Mouse (Mus musculus): ENCODE results near the gene Gm10188.

DNA sequence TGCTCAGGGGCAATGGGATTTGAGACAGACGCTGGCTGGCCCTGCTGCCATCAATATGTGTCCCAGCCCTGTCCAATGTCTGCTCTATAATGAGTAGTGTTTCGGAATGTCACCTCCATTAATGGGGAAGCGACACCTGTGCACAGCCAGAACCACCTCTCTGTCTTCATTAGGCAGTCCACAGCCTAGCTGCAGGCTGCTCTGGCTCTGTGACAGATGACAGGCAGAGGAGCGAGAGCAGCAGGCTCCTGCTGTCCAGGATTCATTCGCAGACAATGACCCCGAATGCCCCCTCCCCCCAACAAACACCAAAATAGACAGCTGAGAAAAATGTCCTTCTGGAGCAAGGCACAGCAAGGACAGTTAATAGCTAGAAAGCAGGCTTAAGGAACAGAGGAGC lies 16.5 kb downstream of the Gm10188 start:
- TF ChIP-seq MAFK (IDR thresholded peaks at IDR 0.05; ENCODE audit: insufficient replicate concordance, low read length) (no peak), CHD2 (IDR thresholded peaks at IDR 0.05; ENCODE audit: low read length) (no peak), E2F4 (IDR thresholded peaks at IDR 0.05; ENCODE audit: insufficient replicate concordance, low read depth, low read length) (no peak), EP300 (IDR thresholded peaks at IDR 0.05; ENCODE audit: low read length) (no peak), CTCF (conservative IDR thresholded peaks at IDR 0.05 in 1 of 2, IDR thresholded peaks at IDR 0.05 in 1 of 2; ENCODE audit: low read depth in 2 of 2, low read length in 2 of 2) (no peak), MAZ (IDR thresholded peaks at IDR 0.05; ENCODE audit: low read depth, low read length) (no peak), ZNF384 (IDR thresholded peaks at IDR 0.05; ENCODE audit: low read depth, low read length) (no peak), KAT2A (IDR thresholded peaks at IDR 0.05; ENCODE audit: insufficient replicate concordance, low read length) (no peak)
